Mouse (Mus musculus): Measurements from ENCODE around the gene Vmn1r35.
"Not testable (repeated sequence)": the region's sequence is repeated elsewhere in the genome, so short reads cannot be mapped to it uniquely, and the experiment has no call there.

The Vmn1r35 gene

DNA sequence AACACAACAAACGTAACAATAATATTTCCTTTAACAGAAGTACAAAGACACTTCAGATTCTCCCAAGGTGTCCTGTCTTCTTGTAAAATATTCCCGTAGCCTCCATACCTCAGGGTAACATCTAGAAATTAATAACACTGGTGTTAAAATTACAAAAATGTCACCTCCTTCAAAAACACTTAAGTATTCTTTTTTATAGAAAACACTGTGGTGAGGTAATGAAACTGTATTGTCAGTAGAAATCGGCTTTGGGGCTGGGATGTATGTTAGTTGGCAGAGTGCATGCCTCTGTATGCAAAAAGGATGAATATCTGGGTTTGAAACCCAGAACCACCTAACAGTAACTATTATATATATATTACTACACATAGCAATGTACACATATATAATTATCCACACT is at the start of gene Vmn1r35:
Gene Vmn1r35, minus strand, starts transcription at position 101 of the 400 bp plus-strand sequence.
- no peak for DNase-seq (ENCODE audit: low spot score)

DNA sequence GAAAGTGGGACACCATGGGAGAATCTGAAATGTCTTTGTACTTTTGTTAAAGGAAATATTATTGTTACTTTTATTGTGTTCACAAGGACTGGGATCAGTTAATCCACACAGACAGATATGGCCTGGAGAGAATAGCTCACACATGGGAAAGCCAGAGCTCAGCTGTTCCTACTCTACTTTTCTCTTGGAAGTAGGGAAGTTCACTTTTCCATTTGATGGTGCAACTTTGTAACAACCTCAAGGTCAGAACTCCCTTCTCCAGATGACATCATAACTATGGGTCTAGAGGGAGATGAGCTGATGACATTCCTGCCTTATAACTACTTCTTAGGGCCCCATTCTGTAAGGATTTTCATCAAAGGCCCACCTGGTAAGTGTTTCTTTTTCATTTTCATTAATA is 43.4 kb upstream of the Vmn1r35 start, which contains the start of gene Vmn1r37:
Gene Vmn1r37, plus strand, starts transcription at position 301 of the 400 bp plus-strand sequence.
- not testable (repeated sequence) for DNase-seq (ENCODE audit: low spot score)

DNA sequence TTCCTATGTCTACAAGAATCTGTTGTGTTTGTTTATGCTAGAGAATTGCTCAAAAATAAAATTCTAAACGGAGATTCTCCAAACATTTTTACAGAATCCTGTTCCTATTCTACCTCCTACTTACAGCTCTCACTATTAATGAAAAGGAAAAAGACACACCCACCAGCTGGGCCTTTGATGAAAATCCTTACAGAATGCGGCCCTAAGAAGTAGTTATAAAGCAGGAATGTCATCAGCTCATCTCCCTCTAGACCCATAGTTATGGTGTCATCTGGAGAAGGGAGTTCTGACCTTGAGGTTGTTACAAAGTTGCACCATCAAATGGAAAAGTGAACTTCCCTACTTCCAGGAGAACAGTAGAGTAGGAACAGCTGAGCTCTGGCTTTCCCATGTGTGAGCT is 33.4 kb upstream of the Vmn1r35 start, which contains the start of gene Vmn1r36:
Gene Vmn1r36, minus strand, starts transcription at position 101 of the 400 bp plus-strand sequence.
- not testable (repeated sequence) for DNase-seq (ENCODE audit: low spot score)

DNA sequence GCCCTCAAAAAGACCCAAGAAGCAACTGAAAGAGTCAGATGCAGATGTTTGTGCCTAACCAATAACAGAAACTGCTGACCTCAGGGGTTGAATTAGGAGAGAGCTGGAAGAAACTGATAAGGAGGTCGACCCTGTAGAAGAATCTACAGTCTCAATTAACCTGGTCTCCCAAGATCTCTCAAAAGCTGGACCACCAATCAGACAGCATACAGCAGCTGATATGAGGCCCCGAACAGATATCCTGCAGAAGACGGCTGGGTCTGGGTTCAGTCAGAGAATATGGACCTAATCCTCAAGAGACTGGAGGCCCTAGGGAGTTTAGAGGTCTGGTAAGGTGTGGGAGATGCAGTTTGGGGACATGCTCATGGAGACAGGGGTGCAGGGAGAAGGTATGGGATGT is 28.1 kb upstream of the Vmn1r35 start:
- DNase-seq (ENCODE audit: low spot score), result no peak

DNA sequence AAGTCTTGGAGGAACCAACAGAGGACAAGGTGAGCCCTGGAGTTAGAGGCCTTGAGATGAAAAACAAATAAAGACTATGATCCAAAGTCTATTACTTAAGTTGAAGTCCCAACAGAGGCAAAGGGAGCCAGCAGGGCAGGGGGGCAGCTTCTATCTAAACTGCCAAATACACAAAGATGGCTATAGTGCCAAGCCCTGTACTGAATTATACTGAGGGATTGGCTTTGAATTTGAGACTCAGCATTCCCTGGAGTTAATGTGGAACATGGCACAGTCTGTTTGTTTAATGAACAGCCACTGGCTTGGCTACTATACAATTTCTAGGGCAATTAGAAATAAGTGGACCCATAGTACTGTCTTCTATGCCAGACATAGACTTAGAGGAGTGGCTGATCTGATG is 23.2 kb upstream of the Vmn1r35 start:
- DNase-seq (ENCODE audit: low spot score), result no peak

DNA sequence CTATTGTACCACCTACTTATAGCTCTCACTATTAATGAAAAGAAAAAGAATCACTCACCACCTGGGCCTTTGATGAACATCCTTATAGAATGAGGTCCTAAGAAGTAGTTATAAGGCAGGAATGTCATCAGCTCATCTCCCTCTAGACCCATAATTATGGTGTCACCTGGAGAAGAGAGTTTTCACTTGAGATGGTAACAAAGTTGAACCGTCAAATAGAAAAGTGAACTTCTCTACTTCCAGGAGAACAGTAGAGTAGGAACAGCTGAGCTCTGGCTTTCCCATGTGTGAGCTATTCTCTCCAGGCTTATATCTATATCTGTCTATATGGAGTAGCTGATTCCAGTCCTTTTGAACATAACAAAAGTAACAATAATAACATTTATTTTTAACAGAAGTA is 41.9 kb downstream of the Vmn1r35 start, which contains the start of gene Vmn1r34:
Gene Vmn1r34, minus strand, starts transcription at position 101 of the 400 bp plus-strand sequence.
- no peak for DNase-seq (ENCODE audit: low spot score)

All from yolk sac, embryonic 10.5 days (tissue).